Mouse (Mus musculus): ENCODE data around the gene Tchh. TPM values are rescaled to one million over a fixed set of nuclear protein-coding genes. Genes with fewer than 3 reads are reported as not detected.

The Tchh gene
- polyA plus RNA-seq (2014; fragmentation: Nextera tagmentation; extraction: Ambion mirVana) = 0.11 and 0.53 TPM in 2 replicates

- ATAC-seq (replicated peaks; ENCODE audit: low FRiP score) (no peak), DNase-seq (ENCODE audit: low spot score) (no peak)
- H3K36me3 ChIP-seq (ENCODE audit: control insufficient read depth, insufficient read depth, low read length) = no peaks in the 10 kb centered on the region
- peaks cover 50% of the 10 kb centered on the region for H3K27me3 ChIP-seq (replicated peaks; ENCODE audit: control insufficient read depth, insufficient read depth, low read length)
- no peak within 1 kb of the TSS for H3K4me3 ChIP-seq (ENCODE audit: low read depth, low read length)
- H3K9ac ChIP-seq (ENCODE audit: low read depth, low read length) = no peak within 1 kb of the TSS
- H3K27ac ChIP-seq (ENCODE audit: low read depth, low read length) = no peak within 1 kb of the TSS
- 75% methylated on average over 1 of the region's 1 CpGs for WGBS
- peak within 1 kb of the TSS; percentile 80 for H3K4me2 ChIP-seq
- H3K4me1 ChIP-seq (replicated peaks; ENCODE audit: control insufficient read depth, insufficient read depth, low read length) = no peaks in the 10 kb centered on the region; the same call in 1 of the 2 replicates
- no peaks in the 10 kb centered on the region for H3K9me3 ChIP-seq (ENCODE audit: control insufficient read depth, low read length)
Measured at GRCm38 (mm10) chr3:93442030-93442429, at the start of gene Tchh. Tchh (plus strand) TSS chr3:93442330.

DNA sequence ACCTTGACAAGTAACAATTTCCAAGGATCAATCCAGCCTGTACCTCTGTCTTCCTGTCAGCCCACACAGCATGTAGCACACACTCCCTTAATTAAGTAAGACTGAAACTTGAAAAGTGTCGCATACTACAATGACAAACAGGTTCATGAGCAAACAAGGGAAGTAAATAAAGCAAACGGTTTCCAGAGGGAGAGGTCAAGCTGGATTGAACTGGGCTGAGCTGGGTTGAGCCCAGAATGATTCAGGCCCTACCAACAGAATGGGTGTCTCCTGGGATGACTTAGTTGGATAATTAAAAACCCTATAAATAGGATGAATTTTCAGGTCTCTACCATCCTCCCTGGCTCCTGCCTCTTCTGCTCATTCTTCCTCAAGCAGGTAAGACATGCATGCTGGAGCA, 48.8 kb upstream of the Tchh start, which contains the start of gene Rptn:
Gene Rptn, plus strand, starts transcription at position 334 of the 400 bp plus-strand sequence.
- Histone ChIP-seq H3K4me1 (replicated peaks; ENCODE audit: control insufficient read depth, insufficient read depth, low read length) (no peaks in the 10 kb centered on the region), H3K9me3 (ENCODE audit: control insufficient read depth, low read length) (no peaks in the 10 kb centered on the region)
- 62% methylated on average over 2 of the region's 2 CpGs for WGBS

GRCm38 (mm10) chr3:93403936-93404335, 38.2 kb upstream of the Tchh start:
- Histone ChIP-seq H3K9me3 (ENCODE audit: control insufficient read depth, low read length) (no peaks in the 10 kb centered on the region), H3K27me3 (replicated peaks; ENCODE audit: control insufficient read depth, insufficient read depth, low read length) (no peaks in the 10 kb centered on the region), H3K4me3 (ENCODE audit: low read depth, low read length) (no peak overlapping the region), H3K4me1 (replicated peaks; ENCODE audit: control insufficient read depth, insufficient read depth, low read length) (no peaks in the 10 kb centered on the region), H3K9ac (ENCODE audit: low read depth, low read length) (no peak overlapping the region), H3K27ac (ENCODE audit: low read depth, low read length) (no peak overlapping the region), H3K36me3 (ENCODE audit: control insufficient read depth, insufficient read depth, low read length) (no peaks in the 10 kb centered on the region), H3K4me2 (no peak overlapping the region)
- DNase-seq (ENCODE audit: low spot score) (no peak), ATAC-seq (replicated peaks; ENCODE audit: low FRiP score) (no peak)
- WGBS = 90% methylated on average over 3 of the region's 3 CpGs

More for the DNA sequence above, 48.8 kb upstream of the Tchh start, which contains the start of gene Rptn:
- no peak within 1 kb of the TSS for H3K27ac ChIP-seq (ENCODE audit: low read depth, low read length)
- H3K4me3 ChIP-seq (ENCODE audit: low read depth, low read length) = no peak within 1 kb of the TSS
- DNase-seq (ENCODE audit: low spot score) (no peak), ATAC-seq (replicated peaks; ENCODE audit: low FRiP score) (no peak)
- no peak within 1 kb of the TSS for H3K4me2 ChIP-seq
- H3K9ac ChIP-seq (ENCODE audit: low read depth, low read length) = no peak within 1 kb of the TSS
- no peaks in the 10 kb centered on the region for H3K27me3 ChIP-seq (replicated peaks; ENCODE audit: control insufficient read depth, insufficient read depth, low read length)
- H3K36me3 ChIP-seq (ENCODE audit: control insufficient read depth, insufficient read depth, low read length) = no peaks in the 10 kb centered on the region

DNA sequence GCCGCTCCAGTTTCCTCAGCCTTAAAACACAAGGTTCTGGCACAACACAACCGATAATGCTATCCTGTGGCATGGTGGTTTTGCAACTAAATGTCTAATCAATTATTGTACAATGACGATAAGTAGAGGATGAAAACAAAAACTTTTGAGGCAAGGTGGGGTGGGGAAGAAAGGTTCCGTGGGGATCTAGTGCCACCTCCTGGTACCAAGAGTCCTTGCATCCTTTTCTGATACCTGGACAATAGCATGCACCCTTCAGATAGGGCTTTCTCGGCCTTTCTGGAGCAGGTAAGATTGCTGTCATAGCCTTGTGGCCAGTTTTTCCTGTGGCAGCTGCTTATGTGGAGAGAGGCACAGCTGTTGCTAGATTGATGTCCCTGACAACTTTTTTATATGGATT, 35.1 kb upstream of the Tchh start:
- no peak for ATAC-seq (replicated peaks; ENCODE audit: low FRiP score)
- H3K27ac ChIP-seq (ENCODE audit: low read depth, low read length) = no peak overlapping the region
- 27% methylated on average over 5 of the region's 5 CpGs for WGBS
- H3K9ac ChIP-seq (ENCODE audit: low read depth, low read length) = no peak overlapping the region
- no peaks in the 10 kb centered on the region for H3K36me3 ChIP-seq (ENCODE audit: control insufficient read depth, insufficient read depth, low read length)
- DNase-seq (ENCODE audit: low spot score) = no peak
- no peaks in the 10 kb centered on the region for H3K4me1 ChIP-seq (replicated peaks; ENCODE audit: control insufficient read depth, insufficient read depth, low read length)
- no peaks in the 10 kb centered on the region for H3K9me3 ChIP-seq (ENCODE audit: control insufficient read depth, low read length)
- H3K4me3 ChIP-seq (ENCODE audit: low read depth, low read length) = no peak overlapping the region
- no peaks in the 10 kb centered on the region for H3K27me3 ChIP-seq (replicated peaks; ENCODE audit: control insufficient read depth, insufficient read depth, low read length)
- H3K4me2 ChIP-seq = no peak overlapping the region

GRCm38 (mm10) chr3:93411905-93412304, 30.2 kb upstream of the Tchh start:
- DNase-seq (ENCODE audit: low spot score) (no peak), ATAC-seq (replicated peaks; ENCODE audit: low FRiP score) (no peak)
- H3K9me3 ChIP-seq (ENCODE audit: control insufficient read depth, low read length) = no peaks in the 10 kb centered on the region
- no peak overlapping the region for H3K4me2 ChIP-seq
- H3K36me3 ChIP-seq (ENCODE audit: control insufficient read depth, insufficient read depth, low read length) = no peaks in the 10 kb centered on the region
- 19% methylated on average over 2 of the region's 2 CpGs for WGBS
- H3K4me1 ChIP-seq (replicated peaks; ENCODE audit: control insufficient read depth, insufficient read depth, low read length) = no peaks in the 10 kb centered on the region
- H3K27ac ChIP-seq (ENCODE audit: low read depth, low read length) = no peak overlapping the region
- H3K4me3 ChIP-seq (ENCODE audit: low read depth, low read length) = no peak overlapping the region
- no peak overlapping the region for H3K9ac ChIP-seq (ENCODE audit: low read depth, low read length)
- H3K27me3 ChIP-seq (replicated peaks; ENCODE audit: control insufficient read depth, insufficient read depth, low read length) = no peaks in the 10 kb centered on the region

GRCm38 (mm10) chr3:93431673-93432072, 10.5 kb upstream of the Tchh start:
- ATAC-seq (replicated peaks; ENCODE audit: low FRiP score) = no peak
- Histone ChIP-seq H3K27ac (ENCODE audit: low read depth, low read length) (no peak overlapping the region), H3K9ac (ENCODE audit: low read depth, low read length) (no peak overlapping the region), H3K27me3 (replicated peaks; ENCODE audit: control insufficient read depth, insufficient read depth, low read length) (no peaks in the 10 kb centered on the region), H3K9me3 (ENCODE audit: control insufficient read depth, low read length) (no peaks in the 10 kb centered on the region), H3K4me3 (ENCODE audit: low read depth, low read length) (no peak overlapping the region), H3K4me1 (replicated peaks; ENCODE audit: control insufficient read depth, insufficient read depth, low read length) (no peaks in the 10 kb centered on the region), H3K4me2 (no peak overlapping the region), H3K36me3 (ENCODE audit: control insufficient read depth, insufficient read depth, low read length) (no peaks in the 10 kb centered on the region)
- 62% methylated on average over 3 of the region's 3 CpGs for WGBS
- DNase-seq (ENCODE audit: low spot score) = no peak

- Histone ChIP-seq H3K4me2 (peak overlapping the region; percentile 80), H3K27me3 (replicated peaks; ENCODE audit: control insufficient read depth, insufficient read depth, low read length) (peaks cover 60% of the 10 kb centered on the region), H3K36me3 (ENCODE audit: control insufficient read depth, insufficient read depth, low read length) (no peaks in the 10 kb centered on the region), H3K4me3 (ENCODE audit: low read depth, low read length) (peak overlapping the region; percentile 58), H3K9ac (ENCODE audit: low read depth, low read length) (no peak overlapping the region), H3K4me1 (replicated peaks; ENCODE audit: control insufficient read depth, insufficient read depth, low read length) (no peaks in the 10 kb centered on the region; the same call in 1 of the 2 replicates), H3K27ac (ENCODE audit: low read depth, low read length) (no peak overlapping the region), H3K9me3 (ENCODE audit: control insufficient read depth, low read length) (no peaks in the 10 kb centered on the region)
- WGBS = under 1% methylated on average over 38 of the region's 38 CpGs
- DNase-seq (ENCODE audit: low spot score) = peak; percentile 45
- ATAC-seq (replicated peaks; ENCODE audit: low FRiP score) = no peak
Measured at GRCm38 (mm10) chr3:93443501-93444101, 1.5 kb downstream of the Tchh start.

GRCm38 (mm10) chr3:93444343-93445164, 2.4 kb downstream of the Tchh start:
- no peaks in the 10 kb centered on the region for H3K36me3 ChIP-seq (ENCODE audit: control insufficient read depth, insufficient read depth, low read length)
- H3K9ac ChIP-seq (ENCODE audit: low read depth, low read length) = 0 out of 2 replicates have a peak overlapping the region, but pooled peaks have one; percentile 5
- 1% methylated on average over 56 of the region's 56 CpGs for WGBS
- no peaks in the 10 kb centered on the region for H3K9me3 ChIP-seq (ENCODE audit: control insufficient read depth, low read length)
- H3K27me3 ChIP-seq (replicated peaks; ENCODE audit: control insufficient read depth, insufficient read depth, low read length) = peaks cover 60% of the 10 kb centered on the region
- DNase-seq (ENCODE audit: low spot score) = peak; percentile 79
- peak; percentile 77 for ATAC-seq (replicated peaks; ENCODE audit: low FRiP score)
- H3K27ac ChIP-seq (ENCODE audit: low read depth, low read length) = peak overlapping the region; percentile 39; the same call in 1 of the 2 replicates
- no peaks in the 10 kb centered on the region; the same call in 1 of the 2 replicates for H3K4me1 ChIP-seq (replicated peaks; ENCODE audit: control insufficient read depth, insufficient read depth, low read length)
- H3K4me3 ChIP-seq (ENCODE audit: low read depth, low read length) = peak overlapping the region; percentile 58
- H3K4me2 ChIP-seq = peak overlapping the region; percentile 80
